Mouse (Mus musculus) ES-Bruce4 (cell line): ENCODE results near the gene Chac2. TPM values are rescaled to one million over a fixed set of nuclear protein-coding genes. Genes with fewer than 3 reads are reported as not detected.

Source experiments
- H3K27ac ChIP-seq: 2 replicates; pipeline ENCODE4 v1.5.1; 2012; ENCODE audit warnings: low read length, inconsistent platforms; ENCODE audit not compliant: insufficient read depth
- H3K27me3 ChIP-seq: 2 replicates; pipeline ENCODE4 v1.6.1; 2012; ENCODE audit warnings: mild to moderate bottlenecking, low read length, inconsistent platforms; ENCODE audit not compliant: control insufficient read depth, poor library complexity, insufficient read depth, severe bottlenecking
- H3K36me3 ChIP-seq: 2 replicates; pipeline ENCODE4 v1.6.1; 2012; ENCODE audit warnings: inconsistent platforms, mild to moderate bottlenecking, low read length, moderate library complexity; ENCODE audit not compliant: control insufficient read depth, poor library complexity, insufficient read depth, severe bottlenecking
- H3K4me1 ChIP-seq: one replicate; pipeline ENCODE4 v1.8.1; 2011; ENCODE audit warnings: low read length; ENCODE audit not compliant: control insufficient read depth, insufficient read depth
- H3K4me3 ChIP-seq: 2 replicates; pipeline ENCODE4 v1.5.1; 2011; ENCODE audit warnings: low read depth, mild to moderate bottlenecking, low read length
- H3K9ac ChIP-seq: 2 replicates; pipeline ENCODE4 v1.6.1; 2012; ENCODE audit warnings: low read depth, mild to moderate bottlenecking, inconsistent platforms; ENCODE audit not compliant: poor library complexity, severe bottlenecking
- H3K9me3 ChIP-seq: replicated peaks from 2 replicates; pipeline ENCODE4 v1.6.1; 2012; ENCODE audit warnings: mild to moderate bottlenecking, low read length, inconsistent platforms; ENCODE audit not compliant: control insufficient read depth, poor library complexity, insufficient read depth, severe bottlenecking
- CTCF ChIP-seq: IDR thresholded peaks from one replicate; pipeline ENCODE4 v1.8.1; 2011; ENCODE audit warnings: low read depth, low read length
- EP300 ChIP-seq: IDR thresholded peaks from 2 replicates; pipeline ENCODE4 v1.6.1; 2011; ENCODE audit warnings: low read depth, low read length; ENCODE audit not compliant: insufficient read depth
- POLR2A ChIP-seq: IDR thresholded peaks from one replicate; pipeline ENCODE4 v1.8.1; 2011; ENCODE audit warnings: low read length; ENCODE audit not compliant: insufficient read depth
- polyA plus RNA-seq: library from polyadenylated mRNA; stranded (reverse); fragments of >200 nt; gene quantifications from 2 replicates; pipeline ENCODE4 v1.2.4, GENCODE M21; 2011; ENCODE audit warnings: low read depth; ENCODE audit not compliant: missing spikeins, insufficient read depth, insufficient read length

Chac2 gene
- polyA plus RNA-seq, 1 experiment, result 5.2 TPM

DNA sequence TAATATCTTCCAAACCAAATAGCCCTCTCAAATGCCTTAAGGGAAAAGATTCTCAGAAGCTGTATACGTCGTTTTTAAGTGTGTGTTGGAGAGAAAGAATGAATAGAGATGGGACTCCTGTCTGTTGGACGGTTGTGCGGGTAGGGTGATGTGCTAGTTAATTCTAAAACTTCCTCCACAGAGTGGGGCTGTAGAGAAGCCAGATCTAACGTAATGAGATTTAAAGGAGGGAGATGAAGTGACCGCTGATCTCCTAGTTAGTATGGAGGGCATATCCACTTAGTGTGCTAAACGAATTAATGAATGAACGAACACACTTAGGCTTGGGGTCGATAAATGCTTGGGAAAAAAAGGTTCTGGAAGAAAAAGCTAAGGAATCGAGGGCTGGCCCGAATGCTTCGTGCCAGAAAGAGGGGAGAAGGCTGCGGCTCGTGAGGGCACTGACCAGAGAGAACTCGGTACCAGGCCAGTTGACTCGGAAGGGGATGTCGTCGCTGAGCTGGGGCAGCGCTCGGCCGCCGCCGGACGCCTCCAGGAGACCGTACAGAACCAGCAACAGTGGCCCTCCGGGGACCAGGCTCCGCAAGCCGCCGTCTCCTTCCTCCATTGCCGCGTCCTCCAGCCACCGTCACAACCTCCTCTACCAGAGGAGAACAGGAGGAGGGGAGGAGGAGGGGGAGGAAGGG, 32.5 kb downstream of the Chac2 start:
- no peak overlapping the region for H3K27ac ChIP-seq
- H3K4me1 ChIP-seq, result peaks cover 1% of the 10 kb centered on the region
- H3K36me3 ChIP-seq, result peaks cover 15% of the 10 kb centered on the region
- peak overlapping the region; percentile 90 for H3K4me3 ChIP-seq
- TF ChIP-seq EP300 (no peak), POLR2A (no peak), CTCF (no peak)
- no peaks in the 10 kb centered on the region for H3K9me3 ChIP-seq
- peak overlapping the region; percentile 86 for H3K9ac ChIP-seq
- no peaks in the 10 kb centered on the region for H3K27me3 ChIP-seq

DNA sequence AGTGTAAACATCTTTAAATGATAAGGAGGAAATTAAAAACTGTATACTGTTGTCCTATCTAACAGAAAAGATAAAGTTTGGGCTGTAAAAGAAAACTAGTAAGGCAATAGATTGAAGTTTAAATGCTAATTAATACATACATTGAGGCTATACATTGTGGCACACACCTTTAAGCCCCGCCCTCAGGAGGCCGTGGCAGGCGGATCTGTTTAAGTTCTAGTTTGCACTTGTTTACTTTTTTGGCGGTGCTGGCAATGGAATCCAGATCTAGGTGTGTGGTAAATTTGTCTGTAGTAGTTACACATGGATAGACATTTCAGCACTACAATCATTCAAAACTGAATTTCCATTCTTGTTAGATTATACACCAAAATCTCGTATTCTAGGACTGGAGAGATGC, 33.3 kb downstream of the Chac2 start:
- no peak overlapping the region for H3K4me3 ChIP-seq
- H3K27me3 ChIP-seq, result no peaks in the 10 kb centered on the region
- TF ChIP-seq CTCF, result no peak
- TF ChIP-seq EP300, result no peak
- TF ChIP-seq POLR2A, result no peak
- H3K27ac ChIP-seq, result no peak overlapping the region
- H3K36me3 ChIP-seq, result peaks cover 19% of the 10 kb centered on the region
- H3K4me1 ChIP-seq, result peaks cover 1% of the 10 kb centered on the region
- no peaks in the 10 kb centered on the region for H3K9me3 ChIP-seq
- H3K9ac ChIP-seq, result 0 out of 2 replicates have a peak overlapping the region, but pooled peaks have one; percentile 86

- H3K9me3 ChIP-seq, result no peaks in the 10 kb centered on the region
- H3K36me3 ChIP-seq, result peaks cover 36% of the 10 kb centered on the region
- TF ChIP-seq POLR2A (no peak), CTCF (no peak), EP300 (no peak)
- H3K27me3 ChIP-seq, result no peaks in the 10 kb centered on the region
- no peak overlapping the region for H3K27ac ChIP-seq
- no peaks in the 10 kb centered on the region for H3K4me1 ChIP-seq
- H3K9ac ChIP-seq, result no peak overlapping the region
- H3K4me3 ChIP-seq, result no peak overlapping the region
These were observed 42.6 kb downstream of the Chac2 start for GRCm38 (mm10) chr11:30943522-30943921.

GRCm38 (mm10) chr11:30928498-30928897, 57.7 kb downstream of the Chac2 start:
- H3K4me1 ChIP-seq, result no peaks in the 10 kb centered on the region
- H3K9ac ChIP-seq, result no peak overlapping the region
- no peak overlapping the region for H3K4me3 ChIP-seq
- H3K36me3 ChIP-seq, result peaks cover 3% of the 10 kb centered on the region; the same call in 1 of the 2 replicates
- H3K27ac ChIP-seq, result no peak overlapping the region
- no peaks in the 10 kb centered on the region for H3K27me3 ChIP-seq
- TF ChIP-seq EP300, result no peak
- no peak for TF ChIP-seq CTCF
- no peak for TF ChIP-seq POLR2A
- no peaks in the 10 kb centered on the region for H3K9me3 ChIP-seq

DNA sequence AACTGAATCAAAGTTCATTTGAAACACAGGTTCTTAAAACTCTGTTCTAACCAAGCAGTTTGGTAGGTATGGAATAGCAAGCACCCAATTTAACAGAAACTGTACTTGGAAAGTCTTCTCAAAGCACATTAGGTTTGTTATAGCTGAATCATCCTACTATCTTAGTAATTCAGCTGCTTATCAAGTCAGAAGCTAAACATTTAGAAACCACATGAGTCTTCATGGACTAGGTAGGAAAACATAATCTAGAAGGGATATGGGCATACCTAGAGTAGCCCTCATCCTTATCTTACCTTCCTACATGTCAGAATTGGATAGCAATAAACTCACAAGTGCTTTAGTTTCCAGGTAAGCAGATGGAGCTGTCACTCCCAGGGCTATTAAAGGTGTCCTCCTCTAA, 58.1 kb downstream of the Chac2 start:
- H3K9me3 ChIP-seq, result no peaks in the 10 kb centered on the region
- TF ChIP-seq CTCF (no peak), POLR2A (no peak), EP300 (no peak)
- H3K36me3 ChIP-seq, result peaks cover 3% of the 10 kb centered on the region; the same call in 1 of the 2 replicates
- no peaks in the 10 kb centered on the region for H3K27me3 ChIP-seq
- H3K9ac ChIP-seq, result no peak overlapping the region
- H3K4me3 ChIP-seq, result no peak overlapping the region
- H3K4me1 ChIP-seq, result no peaks in the 10 kb centered on the region
- no peak overlapping the region for H3K27ac ChIP-seq

Other genes starting within 250 kb of the Chac2 start
- 241 and 244 TPM in 2 replicates for gene Psme4, start 214.6 kb downstream of the Chac2 start, polyA plus RNA-seq
- 2.5 and 2.8 TPM in 2 replicates for gene Gpr75, start 101.0 kb downstream of the Chac2 start, polyA plus RNA-seq
- gene Asb3, start 100.9 kb downstream of the Chac2 start, polyA plus RNA-seq, result 9.7 and 10.3 TPM in 2 replicates
- gene Erlec1, start 32.0 kb downstream of the Chac2 start, polyA plus RNA-seq, result 41.7 and 44.0 TPM in 2 replicates
- gene Gm17332, start 196.1 kb upstream of the Chac2 start, polyA plus RNA-seq, result not detected in 2 replicates